Mouse (Mus musculus): ENCODE results near the gene Vamp8. TPM values are rescaled to one million over a fixed set of nuclear protein-coding genes. Genes with fewer than 3 reads are reported as not detected.

Gene Vamp8
- polyA plus RNA-seq, 1 experiment = 108 TPM

- H3K27ac ChIP-seq (ENCODE audit: insufficient read depth, low read length) = no peak overlapping the region
- H3K4me1 ChIP-seq (ENCODE audit: control insufficient read depth, insufficient read depth, low read length) = no peaks in the 10 kb centered on the region
- H3K4me3 ChIP-seq (ENCODE audit: insufficient read depth, low read length) = no peak overlapping the region
- peak; percentile 93 for TF ChIP-seq CTCF (IDR thresholded peaks at IDR 0.05; ENCODE audit: borderline replicate concordance, insufficient read depth, low read length)
- no peak for TF ChIP-seq POLR2A (IDR thresholded peaks at IDR 0.05; ENCODE audit: low read depth, low read length)
Observed at GRCm38 (mm10) chr6:72407119-72407518, 16.6 kb upstream of the Vamp8 start.

- no peak overlapping the region for H3K27ac ChIP-seq (ENCODE audit: insufficient read depth, low read length)
- TF ChIP-seq POLR2A (IDR thresholded peaks at IDR 0.05; ENCODE audit: low read depth, low read length) (no peak), CTCF (IDR thresholded peaks at IDR 0.05; ENCODE audit: borderline replicate concordance, insufficient read depth, low read length) (no peak)
- H3K4me1 ChIP-seq (ENCODE audit: control insufficient read depth, insufficient read depth, low read length) = no peaks in the 10 kb centered on the region
- H3K4me3 ChIP-seq (ENCODE audit: insufficient read depth, low read length) = no peak overlapping the region
Observed at GRCm38 (mm10) chr6:72405356-72405755, 14.9 kb upstream of the Vamp8 start.

- no peaks in the 10 kb centered on the region for H3K4me1 ChIP-seq (ENCODE audit: control insufficient read depth, insufficient read depth, low read length)
- H3K27ac ChIP-seq (ENCODE audit: insufficient read depth, low read length) = no peak overlapping the region
- TF ChIP-seq CTCF (IDR thresholded peaks at IDR 0.05; ENCODE audit: borderline replicate concordance, insufficient read depth, low read length) (peak; percentile 61; the same call in 1 of the 2 replicates), POLR2A (IDR thresholded peaks at IDR 0.05; ENCODE audit: low read depth, low read length) (no peak)
- H3K4me3 ChIP-seq (ENCODE audit: insufficient read depth, low read length) = no peak overlapping the region
Observed at GRCm38 (mm10) chr6:72401875-72402274, 11.4 kb upstream of the Vamp8 start.

- no peak for TF ChIP-seq POLR2A (IDR thresholded peaks at IDR 0.05; ENCODE audit: low read depth, low read length)
- no peak for TF ChIP-seq CTCF (IDR thresholded peaks at IDR 0.05; ENCODE audit: borderline replicate concordance, insufficient read depth, low read length)
Observed at GRCm38 (mm10) chr6:72399967-72400366, 9.5 kb upstream of the Vamp8 start.

GRCm38 (mm10) chr6:72396837-72397251, 6.3 kb upstream of the Vamp8 start:
- TF ChIP-seq CTCF (IDR thresholded peaks at IDR 0.05; ENCODE audit: borderline replicate concordance, insufficient read depth, low read length) (no peak), POLR2A (IDR thresholded peaks at IDR 0.05; ENCODE audit: low read depth, low read length) (no peak)
- Histone ChIP-seq H3K4me3 (ENCODE audit: insufficient read depth, low read length) (no peak overlapping the region), H3K4me1 (ENCODE audit: control insufficient read depth, insufficient read depth, low read length) (no peaks in the 10 kb centered on the region), H3K27ac (ENCODE audit: insufficient read depth, low read length) (no peak overlapping the region)

More at GRCm38 (mm10) chr6:72399967-72400366, 9.5 kb upstream of the Vamp8 start:
- no peaks in the 10 kb centered on the region for H3K4me1 ChIP-seq (ENCODE audit: control insufficient read depth, insufficient read depth, low read length)
- H3K27ac ChIP-seq (ENCODE audit: insufficient read depth, low read length) = no peak overlapping the region
- no peak overlapping the region for H3K4me3 ChIP-seq (ENCODE audit: insufficient read depth, low read length)

GRCm38 (mm10) chr6:72392341-72392740, 1.8 kb upstream of the Vamp8 start:
- no peak for TF ChIP-seq CTCF (IDR thresholded peaks at IDR 0.05; ENCODE audit: borderline replicate concordance, insufficient read depth, low read length)
- no peak for TF ChIP-seq POLR2A (IDR thresholded peaks at IDR 0.05; ENCODE audit: low read depth, low read length)
- H3K4me3 ChIP-seq (ENCODE audit: insufficient read depth, low read length) = no peak overlapping the region
- no peaks in the 10 kb centered on the region for H3K4me1 ChIP-seq (ENCODE audit: control insufficient read depth, insufficient read depth, low read length)
- no peak overlapping the region for H3K27ac ChIP-seq (ENCODE audit: insufficient read depth, low read length)

- no peaks in the 10 kb centered on the region for H3K4me1 ChIP-seq (ENCODE audit: control insufficient read depth, insufficient read depth, low read length)
- TF ChIP-seq CTCF (IDR thresholded peaks at IDR 0.05; ENCODE audit: borderline replicate concordance, insufficient read depth, low read length) = no peak
- H3K4me3 ChIP-seq (ENCODE audit: insufficient read depth, low read length) = peak overlapping the region; percentile 69; the same call in 1 of the 2 replicates
- H3K27ac ChIP-seq (ENCODE audit: insufficient read depth, low read length) = peak overlapping the region; percentile 84
Observed at GRCm38 (mm10) chr6:72390795-72391521, 455 bp upstream of the Vamp8 start.

- Histone ChIP-seq H3K4me3 (ENCODE audit: insufficient read depth, low read length) (peak overlapping the region; percentile 69), H3K4me1 (ENCODE audit: control insufficient read depth, insufficient read depth, low read length) (no peaks in the 10 kb centered on the region), H3K27ac (ENCODE audit: insufficient read depth, low read length) (peak overlapping the region; percentile 84)
- no peak for TF ChIP-seq CTCF (IDR thresholded peaks at IDR 0.05; ENCODE audit: borderline replicate concordance, insufficient read depth, low read length)
- TF ChIP-seq POLR2A (IDR thresholded peaks at IDR 0.05; ENCODE audit: low read depth, low read length) = no peak
Observed at GRCm38 (mm10) chr6:72389471-72389940, 997 bp downstream of the Vamp8 start.

- TF ChIP-seq CTCF (IDR thresholded peaks at IDR 0.05; ENCODE audit: borderline replicate concordance, insufficient read depth, low read length) = no peak
- no peak for TF ChIP-seq POLR2A (IDR thresholded peaks at IDR 0.05; ENCODE audit: low read depth, low read length)
- H3K27ac ChIP-seq (ENCODE audit: insufficient read depth, low read length) = no peak overlapping the region
- no peaks in the 10 kb centered on the region for H3K4me1 ChIP-seq (ENCODE audit: control insufficient read depth, insufficient read depth, low read length)
- H3K4me3 ChIP-seq (ENCODE audit: insufficient read depth, low read length) = no peak overlapping the region
Observed at GRCm38 (mm10) chr6:72388791-72389329, 1.6 kb downstream of the Vamp8 start.

- TF ChIP-seq CTCF (IDR thresholded peaks at IDR 0.05; ENCODE audit: borderline replicate concordance, insufficient read depth, low read length) = no peak
- TF ChIP-seq POLR2A (IDR thresholded peaks at IDR 0.05; ENCODE audit: low read depth, low read length) = no peak
- Histone ChIP-seq H3K4me3 (ENCODE audit: insufficient read depth, low read length) (no peak overlapping the region), H3K4me1 (ENCODE audit: control insufficient read depth, insufficient read depth, low read length) (no peaks in the 10 kb centered on the region), H3K27ac (ENCODE audit: insufficient read depth, low read length) (no peak overlapping the region)
Observed at GRCm38 (mm10) chr6:72388266-72388665, 2.2 kb downstream of the Vamp8 start.
